Mouse (Mus musculus) kidney, adult 8-10 months (tissue): ENCODE measurements around the gene Pp2d1.
"Not testable (repeated sequence)": the region's sequence is repeated elsewhere in the genome, so short reads cannot be mapped to it uniquely, and the experiment has no call there.

ENCODE experiments used
- DNase-seq, 2 experiments: peaks; one replicate each; pipeline ENCODE4 v3.0.0; 2022

Pp2d1 gene

DNA sequence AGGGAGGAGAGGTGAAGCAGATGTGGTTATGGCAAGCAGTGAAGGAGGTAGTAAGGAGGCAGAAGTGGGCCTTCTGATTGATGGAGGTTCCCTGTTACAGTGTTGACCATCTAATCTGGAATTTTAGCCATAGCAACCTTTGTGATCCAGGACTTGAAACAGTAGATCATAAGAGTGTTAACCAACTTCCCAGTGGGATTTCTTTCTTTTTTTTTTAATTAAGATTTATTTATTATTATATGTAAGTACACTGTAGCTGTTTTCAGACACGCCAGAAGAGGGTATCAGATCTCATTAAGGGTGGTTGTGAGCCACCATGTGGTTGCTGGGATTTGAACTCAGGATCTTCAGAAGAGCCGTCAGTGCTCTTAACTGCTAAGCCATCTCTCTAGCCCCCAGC lies at the start of gene Pp2d1:
Gene Pp2d1 (minus strand): TSS at position 101 of the 400 bp plus-strand sequence.
- not testable (repeated sequence) for DNase-seq

DNA sequence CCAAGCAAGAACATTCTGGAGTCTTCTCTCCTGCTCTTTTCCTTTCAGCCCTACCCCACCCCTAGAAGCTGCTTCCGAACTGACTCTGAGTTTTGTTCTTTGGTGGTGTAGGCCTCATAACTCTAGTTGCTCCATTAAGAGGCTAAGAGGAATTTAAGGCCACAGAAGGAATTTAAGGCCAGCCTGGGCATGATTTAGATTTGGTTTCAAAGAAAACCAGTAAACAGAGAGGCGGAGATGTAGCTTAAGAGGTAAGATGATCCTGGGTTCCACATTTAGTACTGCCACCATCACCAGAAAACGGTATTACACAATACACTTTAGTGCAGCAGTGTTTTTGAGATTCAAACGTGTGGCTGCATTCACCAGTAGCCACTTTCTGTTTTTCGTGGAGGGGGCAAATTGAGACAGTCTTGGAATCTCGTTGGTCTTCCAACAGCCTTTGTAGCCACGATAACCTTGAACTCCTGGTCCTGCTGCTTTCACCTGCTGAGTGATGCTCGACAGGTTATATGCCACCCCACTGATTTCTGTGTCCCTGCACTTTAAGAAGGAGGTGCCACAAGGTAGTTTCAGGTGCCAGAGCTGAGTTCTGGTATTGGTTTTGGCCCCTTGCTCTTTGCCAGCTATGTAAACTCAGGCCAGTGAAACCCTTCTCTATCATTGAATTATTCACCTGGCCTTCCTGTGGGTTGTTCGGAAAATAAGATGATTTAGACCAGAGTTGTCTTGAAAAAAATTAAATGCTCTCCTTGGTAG lies 49.0 kb upstream of the Pp2d1 start:
- no peak for DNase-seq

DNA sequence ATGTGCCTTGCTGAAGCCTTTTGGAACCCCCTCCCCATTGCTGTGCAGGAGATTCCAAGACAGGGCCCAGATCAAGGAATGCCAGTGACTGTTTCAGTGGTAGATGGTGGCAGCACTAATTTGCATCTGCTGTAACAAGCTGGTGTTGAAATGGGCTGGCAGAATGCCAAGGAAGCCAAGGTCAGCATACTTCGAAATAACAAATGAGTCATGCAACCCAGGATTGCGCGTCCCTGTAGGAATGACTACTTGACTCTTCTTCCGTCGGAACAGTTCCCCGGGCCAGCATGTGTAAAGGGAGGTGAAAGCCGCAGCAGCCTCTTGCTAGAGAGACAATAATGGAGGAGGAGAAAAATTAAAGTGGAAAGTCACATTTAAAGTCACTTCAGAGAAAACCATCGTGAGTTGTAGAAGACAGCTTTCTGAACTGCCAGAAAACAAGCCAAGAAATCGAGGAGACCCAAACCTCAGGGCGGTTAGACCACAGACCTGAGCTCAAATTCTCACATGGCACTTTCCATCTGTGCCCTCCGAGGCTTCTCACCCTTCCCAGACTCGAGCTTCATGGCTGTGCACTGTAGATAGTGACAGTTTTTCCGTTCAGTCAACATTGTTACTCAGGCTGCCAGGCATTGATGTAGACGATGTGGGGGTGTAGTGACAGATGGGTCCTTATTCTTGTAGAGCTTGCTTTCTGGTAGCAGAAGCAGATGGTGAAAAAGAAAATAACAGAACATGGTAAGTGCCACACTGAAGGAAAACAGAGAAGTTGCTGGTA lies 48.0 kb upstream of the Pp2d1 start:
- peak; percentile 92 for DNase-seq

DNA sequence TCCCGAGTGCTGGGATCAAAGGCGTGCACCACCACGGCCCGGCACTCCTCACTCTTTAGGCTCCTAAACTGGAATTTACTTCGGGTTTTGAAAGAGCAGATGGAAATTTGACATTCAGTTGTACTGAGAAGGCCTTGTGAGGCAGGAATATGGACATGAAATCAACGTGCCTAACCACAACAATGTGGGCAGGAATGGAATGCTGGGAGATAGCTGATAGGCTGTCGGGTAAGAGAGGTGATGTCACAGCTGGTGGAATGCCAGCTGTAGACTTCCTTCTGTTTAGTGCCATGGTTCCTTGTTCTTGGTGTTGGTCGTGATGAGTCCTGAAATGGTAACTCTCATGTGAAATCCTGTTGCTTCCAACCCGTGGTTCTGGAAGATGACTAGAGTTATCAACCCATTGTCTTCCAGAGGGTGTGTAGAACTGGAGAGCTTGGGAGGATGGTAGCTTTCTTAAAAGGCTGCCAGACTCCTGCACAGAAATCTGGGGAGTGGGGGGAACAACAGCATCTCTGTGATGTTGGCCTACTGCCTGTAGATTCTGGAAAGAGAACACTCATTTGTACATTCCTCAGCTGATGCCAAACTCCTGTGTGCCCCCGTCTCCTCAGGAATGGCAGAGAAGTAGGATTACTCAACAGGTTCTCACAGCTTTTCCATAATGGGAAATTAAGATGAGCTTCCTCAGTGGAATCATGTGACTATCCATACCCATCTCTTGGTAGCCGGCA lies 44.8 kb upstream of the Pp2d1 start:
- no peak for DNase-seq

DNA sequence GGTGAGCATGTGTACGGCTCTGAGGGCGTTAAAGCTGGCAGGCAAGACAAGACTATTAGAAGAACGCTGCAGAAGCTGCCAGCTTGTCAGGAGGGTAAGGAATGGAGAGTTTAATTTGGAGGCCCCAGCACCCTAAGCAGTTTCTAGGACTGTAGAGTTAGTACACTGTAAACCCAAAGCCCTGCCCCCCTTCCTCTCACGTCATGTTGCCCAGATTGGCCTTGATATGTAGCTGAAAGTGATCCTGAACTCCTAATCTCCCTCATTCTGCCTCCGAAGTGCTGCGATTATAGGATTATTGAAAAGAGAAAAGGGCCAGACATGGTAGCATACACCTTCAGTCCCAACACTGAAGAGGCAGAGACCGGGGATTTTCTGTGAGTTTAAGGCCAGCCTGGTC lies 43.6 kb upstream of the Pp2d1 start:
- DNase-seq = no peak

DNA sequence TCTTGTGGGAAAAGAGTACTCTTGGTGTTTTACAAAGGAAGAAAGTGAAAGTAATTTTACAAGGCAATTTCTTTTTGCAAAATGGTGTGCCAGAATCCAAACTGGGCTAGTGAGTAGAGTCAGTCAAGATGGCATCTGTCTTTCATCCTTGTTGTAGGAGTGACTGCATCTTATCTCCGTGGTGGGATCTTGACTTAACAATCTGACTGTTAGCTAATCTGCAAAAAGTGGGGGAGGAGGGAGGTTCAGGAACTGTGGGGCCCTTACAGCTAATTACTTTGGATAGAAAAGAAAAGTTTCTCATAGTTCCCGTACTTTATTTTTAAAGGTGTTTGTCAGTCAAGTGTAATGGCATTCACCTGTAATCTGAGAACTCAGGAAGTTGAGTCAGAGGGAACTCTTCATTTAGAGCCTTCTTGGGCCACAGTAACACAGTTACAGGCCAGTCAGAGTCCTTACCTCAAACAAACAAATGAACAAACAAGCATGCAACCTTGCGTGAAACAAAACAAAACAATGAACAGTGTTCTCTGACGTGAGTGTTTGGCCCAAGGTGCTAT lies 42.9 kb upstream of the Pp2d1 start:
- DNase-seq = no peak

DNA sequence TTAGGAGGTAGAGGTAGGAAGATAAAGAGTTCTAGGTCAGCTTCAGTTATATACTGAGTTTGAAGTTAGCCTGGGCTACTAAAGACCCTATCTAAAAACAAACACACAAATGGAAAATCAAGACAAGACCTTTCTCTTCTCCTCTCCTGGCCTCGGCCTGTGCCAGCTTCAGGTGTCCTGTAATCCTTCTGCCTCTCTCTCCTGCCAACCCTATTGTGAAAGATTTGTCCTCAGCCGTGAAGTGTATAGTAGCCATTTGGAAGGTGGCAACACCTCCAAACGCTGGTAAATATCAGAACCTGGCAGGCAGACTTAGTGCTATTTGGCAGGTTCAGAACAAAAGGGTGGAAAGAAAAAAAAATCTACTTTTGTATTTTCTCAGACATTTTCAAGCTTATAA lies 41.0 kb upstream of the Pp2d1 start:
- no peak for DNase-seq

DNA sequence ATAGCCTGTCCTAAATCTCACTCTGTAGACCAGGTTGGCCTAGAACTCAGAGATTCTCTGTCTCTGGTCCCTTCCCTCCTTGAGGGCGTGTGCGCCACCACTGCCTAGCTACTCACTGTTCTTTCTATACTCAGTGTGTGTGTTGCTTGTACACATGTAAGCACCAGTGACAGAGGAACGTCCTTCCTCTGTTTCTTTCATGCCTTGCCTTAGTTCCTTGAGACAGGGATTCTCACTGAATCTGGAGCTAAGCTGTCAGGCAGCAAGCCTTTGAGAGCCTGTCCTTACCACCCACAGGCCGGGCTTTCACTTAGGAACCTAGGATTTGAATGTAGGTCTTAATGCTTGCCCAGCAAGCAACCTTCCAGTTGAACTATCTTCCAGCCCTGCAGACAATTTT lies 40.4 kb upstream of the Pp2d1 start:
- no peak for DNase-seq

DNA sequence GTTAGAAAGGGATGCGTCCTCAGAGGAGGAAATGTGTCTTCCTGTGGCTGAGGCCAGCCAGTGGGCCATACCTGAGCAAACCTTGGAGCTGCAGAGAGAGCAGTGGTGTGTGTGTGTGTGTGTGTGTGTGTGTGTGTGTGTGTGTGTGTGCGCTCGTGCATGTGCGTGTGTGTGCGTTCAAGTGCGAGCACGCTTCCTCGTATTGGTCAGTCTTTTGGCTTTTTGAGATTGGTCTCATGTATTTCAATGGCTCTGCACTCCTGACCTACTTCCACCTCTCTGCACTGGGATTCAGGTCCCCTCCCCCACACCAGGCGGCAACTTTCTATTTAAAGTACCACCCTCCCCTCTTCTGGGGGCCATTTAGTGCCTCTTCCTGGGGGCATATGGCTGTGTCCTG lies 39.5 kb upstream of the Pp2d1 start:
- no peak for DNase-seq

DNA sequence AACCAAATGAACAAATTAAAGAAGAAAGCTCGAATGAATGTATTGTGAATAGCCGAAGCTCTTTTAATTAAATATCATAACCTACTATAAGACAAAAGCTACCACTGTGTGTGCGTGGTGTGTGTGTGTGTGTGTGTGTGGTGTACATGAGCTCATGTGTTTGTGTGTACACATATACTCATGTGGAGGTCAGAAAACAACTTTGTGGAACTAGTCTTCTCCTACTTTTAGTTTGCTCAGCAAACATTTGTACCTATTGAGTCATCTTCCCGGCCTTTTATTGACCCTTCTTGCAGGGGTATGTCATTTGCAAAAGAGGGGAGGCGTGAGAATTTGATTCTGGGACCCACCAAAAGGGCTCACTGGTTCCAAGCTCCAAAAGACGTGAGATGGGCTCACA lies 39.0 kb upstream of the Pp2d1 start:
- no peak for DNase-seq

DNA sequence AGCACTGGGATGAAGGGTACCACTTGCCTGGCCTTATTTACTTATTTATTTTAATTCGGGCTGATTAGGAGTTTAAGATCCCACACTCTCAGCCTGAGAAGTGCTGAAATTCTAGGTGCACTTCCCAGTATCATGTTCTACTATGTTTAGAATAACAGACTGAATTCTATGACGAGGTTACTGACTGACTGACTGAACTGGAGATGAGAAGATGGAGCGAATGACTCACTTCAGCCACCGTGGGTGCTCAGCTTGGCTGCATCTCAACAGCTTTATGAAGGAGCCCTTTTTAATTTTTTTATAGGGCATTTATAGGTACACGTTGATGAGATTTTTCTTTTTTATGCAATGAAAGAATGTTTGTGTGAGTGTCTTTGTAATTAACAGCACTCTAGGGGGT lies 38.5 kb upstream of the Pp2d1 start:
- no peak for DNase-seq

DNA sequence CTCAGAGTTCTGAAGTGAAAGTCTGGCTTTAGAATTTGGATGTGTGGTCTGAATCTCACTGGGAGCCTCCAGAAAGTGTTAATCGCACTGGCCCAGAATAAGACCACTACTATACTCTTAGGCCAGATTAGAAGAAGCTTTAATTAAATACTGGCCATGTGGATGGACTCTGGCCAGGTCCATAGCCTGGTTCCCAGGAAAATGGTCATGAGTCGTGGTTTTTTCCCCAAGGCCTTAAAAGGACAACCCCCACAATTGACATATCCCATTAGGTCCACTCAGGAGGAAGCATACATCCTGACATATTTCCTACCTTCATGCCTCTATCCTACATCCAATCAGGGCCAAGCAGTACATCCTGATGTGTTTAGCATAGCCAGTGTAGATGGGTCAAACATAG lies 37.9 kb upstream of the Pp2d1 start:
- no peak for DNase-seq

DNA sequence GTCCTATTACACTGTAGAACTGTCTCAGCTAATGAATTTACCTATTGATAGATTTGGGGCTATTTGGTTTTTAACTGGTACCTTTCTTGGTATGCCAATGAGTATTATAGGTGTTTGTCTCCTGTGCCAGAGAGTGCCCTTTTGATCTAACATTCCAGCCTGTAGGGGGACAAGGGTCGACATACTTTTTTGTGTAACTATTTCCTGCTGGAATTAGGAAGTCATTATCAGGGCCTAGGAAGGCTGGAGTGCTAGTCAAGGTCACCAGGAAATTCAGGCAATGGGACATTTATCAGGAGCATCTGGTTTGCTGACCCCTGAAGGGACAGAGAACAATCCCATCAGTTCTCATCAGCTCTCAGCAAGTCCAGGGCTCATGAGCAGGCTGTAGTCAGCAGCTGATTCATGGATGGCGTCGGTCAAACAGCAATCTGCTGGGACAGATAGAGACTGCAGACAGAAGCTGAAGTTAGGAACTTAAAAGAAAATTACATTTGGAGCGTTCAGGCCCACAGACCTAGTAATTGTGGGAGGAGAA lies 33.8 kb upstream of the Pp2d1 start:
- DNase-seq = peak in 1 of 2 experiments; percentile 17

DNA sequence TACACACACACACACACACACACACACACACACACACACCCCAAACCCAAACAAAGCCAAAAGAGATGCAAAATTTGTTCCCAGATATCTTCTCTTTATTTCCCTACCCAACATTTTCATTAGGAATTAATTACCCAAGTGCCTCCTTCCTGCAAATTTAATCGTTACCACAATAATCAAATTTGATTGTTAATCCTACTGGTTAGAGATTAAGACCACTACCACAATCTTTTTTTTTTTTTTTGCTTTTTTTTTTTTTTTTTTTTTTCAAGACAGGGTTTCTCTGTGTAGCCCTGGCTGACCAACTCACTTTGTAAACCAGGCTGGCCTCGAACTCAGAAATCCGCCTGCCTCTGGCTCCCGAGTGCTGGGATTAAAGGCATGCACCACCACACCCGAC lies 31.7 kb upstream of the Pp2d1 start:
- DNase-seq = not testable (repeated sequence)

DNA sequence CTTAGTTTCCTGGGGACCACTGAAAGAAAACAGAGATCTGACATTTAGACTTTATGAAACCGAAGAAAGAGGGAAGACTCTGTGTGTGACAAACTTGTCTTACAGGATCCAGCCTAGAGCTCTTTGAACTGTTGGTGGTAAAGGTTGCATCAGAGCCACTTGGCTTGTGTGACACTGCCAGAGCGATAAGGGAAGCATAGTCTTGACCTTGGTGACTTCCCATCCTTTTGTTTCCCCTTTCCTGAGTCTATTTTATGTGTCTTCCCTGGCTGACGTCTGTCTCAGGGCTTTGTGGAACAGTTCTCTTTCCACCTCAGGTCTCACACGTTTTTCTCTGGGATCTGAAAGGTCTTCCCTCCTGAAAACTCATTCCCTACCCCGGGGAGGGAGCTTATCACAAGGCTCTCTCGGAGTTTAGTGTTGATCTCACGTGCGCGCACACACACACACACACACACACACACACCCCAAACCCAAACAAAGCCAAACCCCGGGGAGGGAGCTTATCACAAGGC lies 31.2 kb upstream of the Pp2d1 start:
- no peak for DNase-seq

DNA sequence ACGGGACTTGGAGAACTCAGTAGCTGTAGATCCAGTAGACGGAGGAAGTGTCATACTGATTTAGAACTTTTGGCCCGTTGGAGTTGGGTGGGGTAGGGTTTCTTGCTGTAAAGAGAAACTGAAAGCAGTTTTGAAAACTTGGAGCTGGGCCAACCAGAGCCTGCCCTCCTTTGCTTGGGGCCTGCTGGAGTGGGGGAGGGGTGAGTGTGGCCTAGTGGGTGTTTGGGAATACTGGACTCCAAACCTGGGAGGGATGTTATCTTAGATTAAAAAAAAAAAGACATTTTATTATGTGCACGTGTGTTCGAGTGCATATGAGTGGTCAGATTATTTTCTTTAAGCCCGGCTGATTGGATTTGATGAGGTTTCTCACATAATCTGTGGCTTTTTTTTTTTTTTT lies 30.6 kb upstream of the Pp2d1 start:
- DNase-seq = peak; percentile 79 to 83

DNA sequence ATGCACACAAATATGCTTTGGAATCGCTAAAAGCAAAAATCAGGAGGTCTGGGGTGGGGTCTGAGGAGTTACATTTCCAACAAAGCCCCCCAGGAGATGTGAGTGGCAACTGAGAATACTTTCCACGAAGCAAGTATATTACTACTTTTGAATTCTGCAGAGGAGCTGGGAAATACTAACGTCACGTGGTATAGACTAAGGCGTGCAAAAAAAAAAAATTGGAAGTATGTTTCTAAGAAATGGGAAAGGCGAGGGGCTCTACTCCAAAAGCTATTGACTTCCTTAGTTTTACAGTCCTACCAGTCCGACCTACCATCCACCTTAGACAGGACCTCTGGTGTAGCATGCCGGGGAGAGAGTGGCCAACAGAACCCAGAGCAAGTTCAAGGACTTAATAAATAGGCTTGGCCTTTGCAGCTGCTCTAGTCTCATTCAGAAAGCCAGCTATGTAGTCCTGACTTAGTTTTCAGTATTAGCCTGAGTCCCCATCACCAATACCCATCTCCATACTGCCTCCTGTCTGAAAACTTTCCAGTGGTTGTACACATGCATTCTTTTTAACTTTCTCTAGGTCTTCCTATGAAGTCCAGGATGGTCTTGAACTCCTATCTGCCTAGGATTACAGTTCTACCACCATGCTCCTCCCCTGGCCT lies 29.6 kb upstream of the Pp2d1 start:
- no peak for DNase-seq

DNA sequence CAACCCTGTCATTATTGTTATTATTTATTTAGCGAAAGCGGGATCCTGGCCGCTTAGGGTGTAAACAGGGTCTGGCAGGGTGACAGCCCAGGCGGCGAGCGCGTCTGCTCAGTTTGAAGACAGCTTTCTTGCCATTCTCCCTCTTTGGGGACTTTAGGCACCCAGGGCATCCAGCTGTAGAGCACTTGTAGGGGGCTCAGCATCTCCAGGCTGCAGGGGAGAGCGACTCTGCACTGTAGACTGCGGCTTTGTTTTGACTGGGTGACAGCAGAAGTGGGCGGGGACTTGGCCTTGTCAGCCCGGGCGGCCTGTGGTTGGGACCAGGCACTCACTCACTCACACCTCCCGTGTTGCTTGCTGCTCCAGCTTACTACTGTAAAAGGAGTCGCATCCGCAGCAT lies 28.9 kb upstream of the Pp2d1 start:
- peak; percentile 71 to 79 for DNase-seq

DNA sequence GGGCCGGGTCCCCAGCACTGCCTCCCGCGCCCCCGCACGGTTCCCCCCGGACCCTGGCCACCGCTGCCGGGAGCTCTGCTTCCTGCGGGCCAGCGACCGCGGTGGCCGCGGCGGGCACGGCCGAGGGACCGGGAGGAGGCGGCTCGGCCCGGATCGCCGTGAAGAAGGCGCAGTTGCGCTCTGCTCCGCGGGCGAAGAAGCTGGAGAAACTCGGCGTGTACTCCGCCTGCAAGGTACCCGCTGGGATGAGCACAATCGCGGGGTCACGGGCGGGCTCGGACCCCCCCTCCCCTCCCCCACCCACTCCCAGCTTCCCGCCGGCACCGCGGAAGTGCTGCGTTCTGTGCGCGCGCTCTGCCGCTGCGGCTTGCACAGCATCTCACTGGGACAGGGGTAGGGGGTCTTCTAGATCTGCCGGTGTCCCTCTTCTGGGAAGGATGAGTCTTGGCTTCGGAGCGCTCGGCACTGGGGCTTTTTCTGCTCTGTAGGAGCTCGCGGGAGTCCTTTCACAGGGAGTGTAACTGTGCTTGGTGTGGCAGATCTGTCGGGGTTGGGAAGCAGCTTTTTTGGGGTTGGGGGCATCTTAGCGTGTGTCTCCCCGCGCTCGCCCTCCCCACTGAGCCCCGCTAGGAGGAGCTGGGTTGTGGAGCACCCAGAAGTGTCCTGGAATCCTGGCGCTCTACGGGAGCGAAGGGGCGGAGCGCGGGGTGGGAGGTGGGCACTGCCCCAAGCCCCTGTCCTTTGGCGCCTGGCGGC lies 28.3 kb upstream of the Pp2d1 start:
- DNase-seq = peak in 1 of 2 experiments; percentile 34

DNA sequence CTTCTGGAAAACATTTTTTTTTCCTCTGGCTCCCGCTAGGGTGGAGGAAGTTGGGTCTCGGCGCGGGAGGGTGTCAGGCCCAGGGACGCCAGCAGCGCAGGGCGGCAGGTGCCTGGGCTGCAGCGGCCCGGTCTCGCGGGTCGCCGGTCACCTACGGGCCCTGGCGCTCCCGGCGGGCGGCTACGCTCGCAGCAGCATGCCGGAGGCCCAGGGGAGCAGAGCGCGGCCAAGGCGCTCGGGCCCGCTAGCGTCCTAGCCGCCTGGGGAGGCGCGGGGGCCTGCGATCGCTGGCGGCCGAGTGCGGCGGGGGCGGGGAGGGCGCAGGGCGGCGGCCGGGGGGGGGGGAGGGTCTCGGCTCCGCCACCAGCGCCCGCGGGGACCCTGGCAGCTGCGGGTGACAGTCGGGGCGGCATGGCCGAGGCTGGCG lies 27.7 kb upstream of the Pp2d1 start:
- peak; percentile 74 to 76 for DNase-seq

DNA sequence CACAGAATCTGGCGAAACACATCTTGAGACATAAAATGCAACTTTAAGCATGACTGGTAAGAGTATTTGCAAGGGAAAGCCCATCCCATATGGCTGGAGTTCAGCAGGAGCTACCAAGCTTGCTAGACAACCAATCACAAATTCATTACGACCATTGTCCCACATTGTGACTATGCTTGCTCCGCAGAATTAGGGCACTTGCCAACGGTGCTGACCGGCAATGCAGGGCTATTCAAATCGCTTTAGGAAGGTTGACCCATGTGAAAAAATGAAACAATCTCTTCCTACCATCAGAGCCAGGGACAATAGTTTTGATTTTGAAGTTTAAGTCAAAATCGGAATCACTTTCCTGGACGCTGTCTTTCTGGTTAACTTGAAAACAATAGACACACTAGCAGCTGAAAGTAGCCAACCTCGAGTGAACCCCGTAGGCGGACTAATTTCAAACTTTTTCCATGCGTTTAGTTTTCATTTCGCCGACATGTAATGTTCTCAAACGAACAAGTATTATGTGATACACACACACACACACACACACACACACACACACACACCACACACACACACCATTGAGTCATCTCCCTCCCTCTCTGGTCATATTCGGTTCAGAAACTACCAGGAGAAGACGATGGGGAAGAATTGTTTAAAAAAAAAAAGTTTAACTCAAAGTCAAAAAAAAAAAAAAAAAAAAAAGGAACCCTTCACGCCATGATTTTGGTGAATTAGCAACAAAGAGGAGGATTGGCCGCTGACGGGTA lies 27.1 kb upstream of the Pp2d1 start, which contains the start of gene Kat2b:
Gene Kat2b (plus strand): TSS at position 701 of the 758 bp plus-strand sequence.
- peak in 1 of 2 experiments; percentile 39 for DNase-seq
